Mouse (Mus musculus): ENCODE measurements around the gene Umod. TPM values are rescaled to one million over a fixed set of nuclear protein-coding genes. Genes with fewer than 3 reads are reported as not detected.

Umod gene
- polyA plus RNA-seq, 1 experiment from 2014 or later: not detected

Other genes with a start within 250 kb of the Umod start
- not detected in 2 replicates for gene Gp2, start 20.0 kb downstream of the Umod start, polyA plus RNA-seq (2016; fragmentation: Nextera tagmentation; extraction: Ambion mirVana)
- not detected in 2 replicates for gene Acsm5, start 40.2 kb upstream of the Umod start, polyA plus RNA-seq (2016; fragmentation: Nextera tagmentation; extraction: Ambion mirVana)
- not detected in 2 replicates for gene Pdilt, start 44.2 kb upstream of the Umod start, polyA plus RNA-seq (2016; fragmentation: Nextera tagmentation; extraction: Ambion mirVana)
- gene Acsm2, start 75.1 kb upstream of the Umod start, polyA plus RNA-seq (2016; fragmentation: Nextera tagmentation; extraction: Ambion mirVana): not detected in 2 replicates
- not detected in 2 replicates for gene Acsm1, start 127.7 kb upstream of the Umod start, polyA plus RNA-seq (2016; fragmentation: Nextera tagmentation; extraction: Ambion mirVana)
- gene Acsm4, start 210.7 kb upstream of the Umod start, polyA plus RNA-seq (2016; fragmentation: Nextera tagmentation; extraction: Ambion mirVana): not detected in 2 replicates
- gene Thumpd1, start 241.5 kb upstream of the Umod start, polyA plus RNA-seq (2016; fragmentation: Nextera tagmentation; extraction: Ambion mirVana): 95.3 and 102 TPM in 2 replicates